In genomic region chr6:137796596-137797567, GRCm38 (mm10) we compare ENCODE assay signal across 9 mouse cellular contexts. TPM values are rescaled to one million over a fixed set of nuclear protein-coding genes. Genes with fewer than 3 reads are reported as not detected.
DNase-seq lines count a peak whose midpoint lies in the region; ATAC-seq and TF ChIP-seq lines count a peak whose summit lies in the region.
"Had no signal": no experiment of that assay in that cellular context is flagged by ENCODE, and none has a peak within 500 bp of the region (broad histone marks: within the 10 kb centered on the region; RNA-seq: fewer than 3 reads in every experiment).

No protein-coding gene starts in this region.

- H3K9ac ChIP-seq in forebrain, embryonic 15.5 days (replicated peaks) = no peak overlapping the region

- no peak overlapping the region for H3K27ac ChIP-seq in heart, embryonic 10.5 days
- no peak overlapping the region for H3K27ac ChIP-seq in forebrain, embryonic 15.5 days (replicated peaks)
- no peak overlapping the region for H3K27ac ChIP-seq in cerebellum, adult 2 months (ENCODE audit: insufficient read depth, low read length)

- TF ChIP-seq POLR2A in cerebellum, adult 2 months (IDR thresholded peaks at IDR 0.05; ENCODE audit: borderline replicate concordance, insufficient read depth, low read length) = no peak

- peaks cover 39% of the 10 kb centered on the region for H3K36me3 ChIP-seq in heart, embryonic 10.5 days
- H3K36me3 ChIP-seq in forebrain, embryonic 15.5 days = no peaks in the 10 kb centered on the region

- WGBS in heart, embryonic 10.5 days = 70% methylated on average over 29 of the region's 29 CpGs
- 69% methylated on average over 29 of the region's 29 CpGs for WGBS in forebrain, embryonic 15.5 days
- WGBS in cerebellum, adult 2 months = 74% methylated on average over 29 of the region's 29 CpGs

- no peaks in the 10 kb centered on the region for H3K27me3 ChIP-seq in heart, embryonic 10.5 days (ENCODE audit: insufficient read depth, poor library complexity, severe bottlenecking)
- no peaks in the 10 kb centered on the region for H3K27me3 ChIP-seq in forebrain, embryonic 15.5 days
- H3K27me3 ChIP-seq in cerebellum, adult 2 months (ENCODE audit: control insufficient read depth, insufficient read depth, low read length) = no peaks in the 10 kb centered on the region

- peaks cover 20% of the 10 kb centered on the region for H3K4me1 ChIP-seq in heart, embryonic 10.5 days
- peaks cover 3% of the 10 kb centered on the region for H3K4me1 ChIP-seq in forebrain, embryonic 15.5 days
- no peaks in the 10 kb centered on the region; the same call in 1 of the 2 replicates for H3K4me1 ChIP-seq in cerebellum, adult 2 months (ENCODE audit: control insufficient read depth, insufficient read depth, low read length)

- peak; percentile 79 for ATAC-seq in forebrain, embryonic 15.5 days (replicated peaks)

- H3K9me3 ChIP-seq in heart, embryonic 10.5 days = peaks cover 7% of the 10 kb centered on the region
- H3K9me3 ChIP-seq in forebrain, embryonic 15.5 days = 0 out of 2 replicates have a peak, but pooled peaks cover 6% of the 10 kb centered on the region

- H3K4me2 ChIP-seq in forebrain, embryonic 15.5 days (replicated peaks) = no peak overlapping the region

- no peak for TF ChIP-seq CTCF in cerebellum, adult 2 months (IDR thresholded peaks at IDR 0.05; ENCODE audit: borderline replicate concordance, insufficient read depth, low read depth, low read length)

- peak; percentile 21 for DNase-seq in heart, postnatal 4 days
- DNase-seq in heart, embryonic 10.5 days (ENCODE audit: low spot score) = no peak
- peak; percentile 3 for DNase-seq in Muller cell, postnatal 12 days (ENCODE audit: inconsistent ontology term)
- DNase-seq in layer of hippocampus, postnatal 10 days (ENCODE audit: low spot score in 2 of 2) = peak; percentile 52 to 58
- DNase-seq in retina, embryonic 14.5 days (ENCODE audit: low spot score) = peak; percentile 76
- no peak for DNase-seq in spleen, postnatal 14 days (ENCODE audit: low spot score in 2 of 2)
- no peak for DNase-seq in cerebellum, adult 2 months

- no peak overlapping the region for H3K4me3 ChIP-seq in heart, embryonic 10.5 days
- H3K4me3 ChIP-seq in forebrain, embryonic 15.5 days = no peak overlapping the region
- no peak overlapping the region for H3K4me3 ChIP-seq in cerebellum, adult 2 months (replicated peaks; ENCODE audit: insufficient read depth, low read depth, low read length)
- H3K4me3 ChIP-seq: myocyte had no signal

RNA-seq across cellular contexts. Expression of gene Dera, which starts 42.5 kb away (rescaled TPM):
- 10 to 100 TPM; 20.5 to 23.2 TPM for total RNA-seq in heart, postnatal 4 days (2021)
- 76.1 and 79.9 TPM in 2 replicates for polyA plus RNA-seq in heart, embryonic 10.5 days (2016; fragmentation: Nextera tagmentation; extraction: Ambion mirVana)
- 10.0 and 11.1 TPM in 2 replicates for polyA plus RNA-seq in forebrain, embryonic 15.5 days (2015; fragmentation: Nextera tagmentation; extraction: Ambion mirVana)
- total RNA-seq in layer of hippocampus, postnatal 10 days (2021) = 10 to 100 TPM; 14.4 to 17.5 TPM
- polyA plus RNA-seq in cerebellum, adult 2 months (2012; rRNA removed) = 3.1 and 3.6 TPM in 2 replicates

Comparison
In these comparisons a context has a peak if more than half of its experiments do, and no peak if none do; other contexts are left out.
1. DNase-seq: peak in heart, postnatal 4 days (single experiment), Muller cell, postnatal 12 days (single experiment), layer of hippocampus, postnatal 10 days (2 of 2) and retina, embryonic 14.5 days (single experiment); none in heart, embryonic 10.5 days (single experiment), spleen, postnatal 14 days (0 of 2) and cerebellum, adult 2 months (0 of 2).